Mouse (Mus musculus) megakaryocyte, embryonic 14.5 days (primary cell): ENCODE results near the gene Galnt2.

ENCODE experiments used
- FLI1 ChIP-seq: IDR thresholded peaks from 2 replicates; pipeline ENCODE4 v1.6.1; 2012; ENCODE audit warnings: low read length, inconsistent platforms, mixed read lengths
- GATA1 ChIP-seq: IDR thresholded peaks from 3 replicates; pipeline ENCODE4 v1.6.1; 2012; ENCODE audit warnings: mixed read lengths, low read length, inconsistent platforms, borderline replicate concordance

GRCm38 (mm10) chr8:124306574-124306973 is 75.4 kb downstream of the Galnt2 start:
- TF ChIP-seq GATA1 (no peak), FLI1 (no peak)
